Mouse (Mus musculus) ES-E14 (cell line): Measurements from ENCODE around the gene Ppt2.

Experiments
- CHD2 ChIP-seq: IDR thresholded peaks from 2 replicates; pipeline ENCODE4 v1.6.1; 2014; ENCODE audit warnings: mild to moderate bottlenecking, low read depth, low read length, inconsistent platforms
- MAFK ChIP-seq: IDR thresholded peaks from 2 replicates; pipeline ENCODE4 v1.6.1; 2014; ENCODE audit warnings: mild to moderate bottlenecking, low read depth, low read length, inconsistent platforms; ENCODE audit not compliant: insufficient read depth
- ZC3H11A ChIP-seq: IDR thresholded peaks from 2 replicates; pipeline ENCODE4 v1.6.1; 2012; ENCODE audit warnings: low read depth, mild to moderate bottlenecking, inconsistent platforms, low read length, borderline replicate concordance
- ZNF384 ChIP-seq: IDR thresholded peaks from 2 replicates; pipeline ENCODE4 v1.6.1; 2012; ENCODE audit warnings: low read depth, low read length, inconsistent platforms

DNA sequence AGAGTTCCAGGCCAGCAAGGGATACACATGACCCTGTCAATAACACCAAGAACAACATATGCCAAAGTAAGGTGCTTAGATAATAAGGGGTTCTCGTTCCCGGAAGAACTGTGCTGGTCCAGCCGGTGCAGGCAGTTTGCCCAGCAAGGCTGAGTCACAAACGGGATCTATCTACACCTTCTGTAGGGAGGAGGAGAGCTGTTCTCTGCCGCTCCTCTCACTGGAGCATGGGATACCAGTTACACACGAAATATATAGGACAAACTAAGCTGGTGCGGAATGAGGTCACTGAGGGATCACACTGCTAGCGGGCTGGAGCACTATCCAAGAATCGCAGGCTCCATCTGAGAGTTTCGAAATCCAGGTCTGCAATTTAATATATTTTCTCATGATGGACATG, 15.6 kb upstream of the Ppt2 start:
- TF ChIP-seq ZC3H11A (no peak), CHD2 (no peak), MAFK (no peak), ZNF384 (no peak)
